Comparison of ENCODE assay signal across 18 mouse cellular contexts in genomic region chr2:33571219-33571824, GRCm38 (mm10).
DNase-seq lines count a peak whose midpoint lies in the region; ATAC-seq and TF ChIP-seq lines count a peak whose summit lies in the region.
"Had no signal": no experiment of that assay in that cellular context is flagged by ENCODE, and none has a peak within 500 bp of the region (broad histone marks: within the 10 kb centered on the region; RNA-seq: fewer than 3 reads in every experiment).

No protein-coding gene starts in this region.

- WGBS in hindbrain, embryonic 11.5 days = 45% methylated on average over 16 of the region's 16 CpGs
- WGBS in hindbrain, embryonic 10.5 days = 42% methylated on average over 16 of the region's 16 CpGs
- 25% methylated on average over 16 of the region's 16 CpGs for WGBS in forebrain, embryonic 14.5 days
- 20% methylated on average over 16 of the region's 16 CpGs for WGBS in hindbrain, embryonic 16.5 days
- 10% methylated on average over 16 of the region's 16 CpGs for WGBS in neural tube, embryonic 15.5 days
- WGBS in cerebellum, adult 2 months = 13% methylated on average over 16 of the region's 16 CpGs

- 0 out of 2 replicates have a peak overlapping the region, but pooled peaks have one; percentile 10 for H3K27ac ChIP-seq in hindbrain, embryonic 11.5 days (ENCODE audit: low read depth, low read length)
- no peak overlapping the region for H3K27ac ChIP-seq in hindbrain, embryonic 10.5 days
- 0 out of 2 replicates have a peak overlapping the region, but pooled peaks have one; percentile 5 for H3K27ac ChIP-seq in forebrain, embryonic 14.5 days (ENCODE audit: low read depth, low read length)
- H3K27ac ChIP-seq in hindbrain, embryonic 16.5 days (ENCODE audit: low read depth, low read length) = peak overlapping the region; percentile 67
- peak overlapping the region; percentile 87 for H3K27ac ChIP-seq in neural tube, embryonic 15.5 days (replicated peaks)
- no peak overlapping the region for H3K27ac ChIP-seq in cerebellum, adult 2 months (ENCODE audit: insufficient read depth, low read length)
- H3K27ac ChIP-seq: embryonic facial prominence, embryonic 10.5 days; heart, embryonic 10.5 days; liver, embryonic 15.5 days; stomach, postnatal 0 days had no signal

- no peak for ATAC-seq in hindbrain, embryonic 11.5 days (ENCODE audit: low FRiP score)
- ATAC-seq in forebrain, embryonic 14.5 days = no peak
- ATAC-seq in hindbrain, embryonic 16.5 days = peak; percentile 59
- ATAC-seq in neural tube, embryonic 15.5 days (ENCODE audit: low FRiP score) = peak; percentile 81
- ATAC-seq: lung, postnatal 0 days had no signal

- H3K4me3 ChIP-seq in hindbrain, embryonic 11.5 days (ENCODE audit: low read depth, low read length) = no peak overlapping the region
- no peak overlapping the region for H3K4me3 ChIP-seq in hindbrain, embryonic 10.5 days
- H3K4me3 ChIP-seq in forebrain, embryonic 14.5 days (ENCODE audit: low read depth, low read length) = no peak overlapping the region
- H3K4me3 ChIP-seq in hindbrain, embryonic 16.5 days (ENCODE audit: low read length) = no peak overlapping the region
- H3K4me3 ChIP-seq in neural tube, embryonic 15.5 days (replicated peaks) = no peak overlapping the region
- H3K4me3 ChIP-seq in cerebellum, adult 2 months (replicated peaks; ENCODE audit: insufficient read depth, low read depth, low read length) = no peak overlapping the region
- H3K4me3 ChIP-seq: embryonic facial prominence, embryonic 10.5 days; heart, embryonic 10.5 days; liver, embryonic 15.5 days had no signal

- H3K36me3 ChIP-seq in hindbrain, embryonic 11.5 days (ENCODE audit: control insufficient read depth, insufficient read depth, low read length) = no peaks in the 10 kb centered on the region
- H3K36me3 ChIP-seq in hindbrain, embryonic 10.5 days = no peaks in the 10 kb centered on the region
- H3K36me3 ChIP-seq in forebrain, embryonic 14.5 days (ENCODE audit: control insufficient read depth, insufficient read depth, low read length) = no peaks in the 10 kb centered on the region
- H3K36me3 ChIP-seq in hindbrain, embryonic 16.5 days (ENCODE audit: control insufficient read depth, insufficient read depth, low read length) = no peaks in the 10 kb centered on the region
- no peaks in the 10 kb centered on the region for H3K36me3 ChIP-seq in neural tube, embryonic 15.5 days
- H3K36me3 ChIP-seq: embryonic facial prominence, embryonic 10.5 days; heart, embryonic 10.5 days; liver, embryonic 15.5 days had no signal

- no peak for DNase-seq in hindbrain, embryonic 11.5 days (ENCODE audit: low spot score)
- no peak for DNase-seq in hindbrain, embryonic 10.5 days (ENCODE audit: low spot score)
- DNase-seq in forebrain, embryonic 14.5 days (ENCODE audit: low spot score) = no peak
- no peak for DNase-seq in cerebellum, adult 2 months
- no peak for DNase-seq in spleen, adult 12 weeks (ENCODE audit: low spot score)
- no peak for DNase-seq in testis, postnatal 10 days (ENCODE audit: low spot score)
- DNase-seq: cerebellum, adult 11 months; gastrocnemius, postnatal 36 days; heart, postnatal 14 days; right cerebral cortex, postnatal 14 days; thymus, postnatal 36 days had no signal

- no peak overlapping the region for H3K9ac ChIP-seq in hindbrain, embryonic 11.5 days (ENCODE audit: low read depth, low read length)
- no peak overlapping the region for H3K9ac ChIP-seq in forebrain, embryonic 14.5 days (ENCODE audit: low read length)
- peak overlapping the region; percentile 35 for H3K9ac ChIP-seq in hindbrain, embryonic 16.5 days (ENCODE audit: low read depth, low read length)
- 0 out of 2 replicates have a peak overlapping the region, but pooled peaks have one; percentile 14 for H3K9ac ChIP-seq in neural tube, embryonic 15.5 days (replicated peaks)
- H3K9ac ChIP-seq: liver, embryonic 15.5 days had no signal

- H3K27me3 ChIP-seq in hindbrain, embryonic 11.5 days (ENCODE audit: control insufficient read depth, insufficient read depth, low read length) = peaks cover 23% of the 10 kb centered on the region
- H3K27me3 ChIP-seq in hindbrain, embryonic 10.5 days (ENCODE audit: insufficient read depth, poor library complexity, severe bottlenecking) = peaks cover 93% of the 10 kb centered on the region
- peaks cover 63% of the 10 kb centered on the region for H3K27me3 ChIP-seq in forebrain, embryonic 14.5 days (replicated peaks; ENCODE audit: control insufficient read depth, insufficient read depth, low read length)
- H3K27me3 ChIP-seq in hindbrain, embryonic 16.5 days (replicated peaks; ENCODE audit: control insufficient read depth, insufficient read depth, low read length) = peaks cover 13% of the 10 kb centered on the region
- H3K27me3 ChIP-seq in neural tube, embryonic 15.5 days (replicated peaks) = peaks cover 73% of the 10 kb centered on the region
- H3K27me3 ChIP-seq in cerebellum, adult 2 months (ENCODE audit: control insufficient read depth, insufficient read depth, low read length) = no peaks in the 10 kb centered on the region; the same call in 1 of the 2 replicates

- TF ChIP-seq POLR2A in cerebellum, adult 2 months (IDR thresholded peaks at IDR 0.05; ENCODE audit: borderline replicate concordance, insufficient read depth, low read length) = no peak

- no peak for TF ChIP-seq CTCF in cerebellum, adult 2 months (IDR thresholded peaks at IDR 0.05; ENCODE audit: borderline replicate concordance, insufficient read depth, low read depth, low read length)

- H3K4me1 ChIP-seq in hindbrain, embryonic 11.5 days (replicated peaks; ENCODE audit: control insufficient read depth, insufficient read depth, low read length) = no peaks in the 10 kb centered on the region
- H3K4me1 ChIP-seq in hindbrain, embryonic 10.5 days (replicated peaks) = peaks cover 43% of the 10 kb centered on the region
- no peaks in the 10 kb centered on the region for H3K4me1 ChIP-seq in forebrain, embryonic 14.5 days (ENCODE audit: control insufficient read depth, insufficient read depth, low read length)
- peaks cover 20% of the 10 kb centered on the region for H3K4me1 ChIP-seq in hindbrain, embryonic 16.5 days (ENCODE audit: control insufficient read depth, insufficient read depth, low read depth, low read length)
- H3K4me1 ChIP-seq in neural tube, embryonic 15.5 days = peaks cover 67% of the 10 kb centered on the region
- H3K4me1 ChIP-seq in cerebellum, adult 2 months (ENCODE audit: control insufficient read depth, insufficient read depth, low read length) = no peaks in the 10 kb centered on the region
- H3K4me1 ChIP-seq: liver, embryonic 15.5 days had no signal

- no peak overlapping the region for H3K4me2 ChIP-seq in hindbrain, embryonic 11.5 days (replicated peaks; ENCODE audit: low read depth, low read length)
- no peak overlapping the region for H3K4me2 ChIP-seq in forebrain, embryonic 14.5 days (ENCODE audit: low read length)
- H3K4me2 ChIP-seq in hindbrain, embryonic 16.5 days (ENCODE audit: low read length) = peak overlapping the region; percentile 12
- peak overlapping the region; percentile 32 for H3K4me2 ChIP-seq in neural tube, embryonic 15.5 days
- H3K4me2 ChIP-seq: liver, embryonic 15.5 days had no signal

- H3K9me3 ChIP-seq in hindbrain, embryonic 11.5 days (ENCODE audit: control insufficient read depth, low read length) = no peaks in the 10 kb centered on the region
- H3K9me3 ChIP-seq in hindbrain, embryonic 10.5 days = no peaks in the 10 kb centered on the region
- H3K9me3 ChIP-seq in forebrain, embryonic 14.5 days (replicated peaks; ENCODE audit: control insufficient read depth, low read length) = no peaks in the 10 kb centered on the region
- no peaks in the 10 kb centered on the region for H3K9me3 ChIP-seq in hindbrain, embryonic 16.5 days (ENCODE audit: control insufficient read depth, low read length)
- no peaks in the 10 kb centered on the region for H3K9me3 ChIP-seq in neural tube, embryonic 15.5 days (replicated peaks)
- H3K9me3 ChIP-seq: embryonic facial prominence, embryonic 10.5 days; heart, embryonic 10.5 days; liver, embryonic 15.5 days had no signal

Comparison
In these comparisons a context has a peak if more than half of its experiments do, and no peak if none do; other contexts are left out.
1. ATAC-seq: peak in hindbrain, embryonic 16.5 days (single experiment) and neural tube, embryonic 15.5 days (single experiment); none in hindbrain, embryonic 11.5 days (single experiment) and forebrain, embryonic 14.5 days (single experiment).
2. H3K27ac ChIP-seq: peak in hindbrain, embryonic 11.5 days (single experiment), forebrain, embryonic 14.5 days (single experiment), hindbrain, embryonic 16.5 days (single experiment) and neural tube, embryonic 15.5 days (single experiment); none in hindbrain, embryonic 10.5 days (single experiment) and cerebellum, adult 2 months (single experiment).
3. H3K4me2 ChIP-seq: peak in hindbrain, embryonic 16.5 days (single experiment) and neural tube, embryonic 15.5 days (single experiment); none in hindbrain, embryonic 11.5 days (single experiment) and forebrain, embryonic 14.5 days (single experiment).
4. H3K9ac ChIP-seq: peak in hindbrain, embryonic 16.5 days (single experiment) and neural tube, embryonic 15.5 days (single experiment); none in hindbrain, embryonic 11.5 days (single experiment) and forebrain, embryonic 14.5 days (single experiment).